Mouse (Mus musculus) B cell, adult 67 days (primary cell): ENCODE data around the gene Galnt2. TPM values are rescaled to one million over a fixed set of nuclear protein-coding genes. Genes with fewer than 3 reads are reported as not detected.

Experiments
- total RNA-seq, 2 experiments: library from RNA; stranded (reverse); gene quantifications; 4 replicates each; pipeline ENCODE4 v1.2.4; 2023

Gene Galnt2
- 10 to 100 TPM; 22.1 to 23.9 TPM for total RNA-seq

DNA sequence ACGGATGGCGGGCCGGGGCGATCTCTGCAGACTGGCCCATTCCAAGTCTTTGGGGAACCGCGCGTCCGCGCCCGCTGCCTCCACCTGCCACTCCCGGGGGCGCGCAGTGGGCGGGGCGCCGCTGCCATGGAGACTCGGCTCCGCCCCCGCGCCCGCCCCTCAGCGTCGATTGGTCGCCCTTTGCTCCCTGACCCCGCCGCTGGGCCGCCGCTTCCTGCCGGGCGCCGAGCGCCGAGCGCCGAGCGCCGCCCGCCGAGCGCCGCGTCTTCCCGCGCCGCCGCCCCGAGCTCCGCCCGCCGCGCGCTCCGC is at the start of gene Galnt2:
TSS of gene Galnt2 (plus strand) at position 216 of the 309 bp plus-strand sequence.

Other genes with a start within 250 kb of the Galnt2 start
- gene Abcb10, start 248.3 kb upstream of the Galnt2 start, total RNA-seq, result 10 to 100 TPM; 15.2 to 16.0 TPM
- 10 to 100 TPM; 56.9 to 58.9 TPM for gene Taf5l, start 210.0 kb upstream of the Galnt2 start, total RNA-seq
- gene Urb2, start 209.9 kb upstream of the Galnt2 start, total RNA-seq, result 10 to 100 TPM; 22.1 to 22.9 TPM
- gene Pgbd5, start 208.3 kb downstream of the Galnt2 start, total RNA-seq, result not detected